Mouse (Mus musculus): ENCODE results near the gene Epb41l2. TPM values are rescaled to one million over a fixed set of nuclear protein-coding genes. Genes with fewer than 3 reads are reported as not detected.

Epb41l2 gene
- polyA plus RNA-seq, 1 experiment from 2014 or later: 41.8 TPM

- Histone ChIP-seq H3K36me3 (no peaks in the 10 kb centered on the region), H3K4me1 (replicated peaks) (peaks cover 37% of the 10 kb centered on the region), H3K4me2 (no peak overlapping the region), H3K4me3 (no peak overlapping the region), H3K9ac (no peak overlapping the region), H3K27me3 (no peaks in the 10 kb centered on the region), H3K9me3 (replicated peaks) (no peaks in the 10 kb centered on the region), H3K27ac (peak overlapping the region; percentile 26)
- WGBS: 57% methylated on average over 13 of the region's 13 CpGs
- peak; percentile 56 for ATAC-seq (replicated peaks; ENCODE audit: insufficient number of reproducible peaks, insufficient read depth, low FRiP score, low read depth)
These were observed 26.4 kb downstream of the Epb41l2 start for GRCm38 (mm10) chr10:25385811-25386580.

- Histone ChIP-seq H3K36me3 (no peaks in the 10 kb centered on the region), H3K4me3 (no peak overlapping the region), H3K27ac (peak overlapping the region; percentile 43), H3K4me1 (replicated peaks) (peaks cover 36% of the 10 kb centered on the region), H3K9me3 (replicated peaks) (no peaks in the 10 kb centered on the region), H3K4me2 (no peak overlapping the region), H3K9ac (no peak overlapping the region), H3K27me3 (no peaks in the 10 kb centered on the region)
- WGBS: 45% methylated on average over 4 of the region's 4 CpGs
- no peak for ATAC-seq (replicated peaks; ENCODE audit: insufficient number of reproducible peaks, insufficient read depth, low FRiP score, low read depth)
These were observed 27.3 kb downstream of the Epb41l2 start for GRCm38 (mm10) chr10:25386868-25387267.

DNA sequence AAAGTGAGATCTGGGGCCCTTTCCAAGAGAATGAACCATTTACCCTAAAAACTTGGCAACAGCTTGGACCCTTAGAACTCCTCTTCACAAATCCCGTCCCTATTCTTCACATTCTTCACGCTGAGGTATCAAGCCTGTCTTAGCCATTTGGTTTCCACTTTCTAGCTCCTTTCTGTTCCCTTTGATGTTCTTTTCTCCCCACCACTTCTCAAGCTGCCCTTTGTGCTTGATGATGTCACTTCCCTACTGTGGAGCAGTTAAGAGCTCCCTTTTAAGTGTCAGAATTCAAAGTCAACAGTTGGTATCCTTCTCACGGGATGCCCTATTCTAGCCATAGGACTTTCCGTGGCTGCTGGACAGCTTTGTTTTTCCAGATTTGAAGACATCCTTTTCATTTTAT is 27.7 kb downstream of the Epb41l2 start:
- peaks cover 37% of the 10 kb centered on the region for H3K4me1 ChIP-seq (replicated peaks)
- H3K9ac ChIP-seq: no peak overlapping the region
- no peak overlapping the region for H3K4me3 ChIP-seq
- 27% methylated on average over 4 of the region's 4 CpGs for WGBS
- no peaks in the 10 kb centered on the region for H3K36me3 ChIP-seq
- 0 out of 2 replicates have a peak, but pooled peaks have one; percentile 35 for ATAC-seq (replicated peaks; ENCODE audit: insufficient number of reproducible peaks, insufficient read depth, low FRiP score, low read depth)
- H3K4me2 ChIP-seq: no peak overlapping the region
- H3K27ac ChIP-seq: peak overlapping the region; percentile 43
- no peaks in the 10 kb centered on the region for H3K27me3 ChIP-seq
- H3K9me3 ChIP-seq (replicated peaks): no peaks in the 10 kb centered on the region

- H3K9ac ChIP-seq: no peak overlapping the region
- WGBS: 67% methylated on average over 7 of the region's 7 CpGs
- no peak overlapping the region for H3K4me3 ChIP-seq
- no peak overlapping the region for H3K4me2 ChIP-seq
- no peaks in the 10 kb centered on the region for H3K36me3 ChIP-seq
- H3K27me3 ChIP-seq: no peaks in the 10 kb centered on the region
- no peak overlapping the region for H3K27ac ChIP-seq
- ATAC-seq (replicated peaks; ENCODE audit: insufficient number of reproducible peaks, insufficient read depth, low FRiP score, low read depth): no peak; the same call in 1 of the 2 replicates
- no peaks in the 10 kb centered on the region for H3K9me3 ChIP-seq (replicated peaks)
- peaks cover 39% of the 10 kb centered on the region for H3K4me1 ChIP-seq (replicated peaks)
These were observed 33.2 kb downstream of the Epb41l2 start for GRCm38 (mm10) chr10:25392786-25393185.

GRCm38 (mm10) chr10:25393721-25394120 is 34.1 kb downstream of the Epb41l2 start:
- Histone ChIP-seq H3K4me3 (no peak overlapping the region), H3K9ac (no peak overlapping the region), H3K4me2 (no peak overlapping the region), H3K36me3 (no peaks in the 10 kb centered on the region), H3K27me3 (no peaks in the 10 kb centered on the region), H3K27ac (no peak overlapping the region), H3K4me1 (replicated peaks) (peaks cover 46% of the 10 kb centered on the region), H3K9me3 (replicated peaks) (no peaks in the 10 kb centered on the region)
- ATAC-seq (replicated peaks; ENCODE audit: insufficient number of reproducible peaks, insufficient read depth, low FRiP score, low read depth): no peak
- WGBS: 71% methylated on average over 1 of the region's 1 CpGs

DNA sequence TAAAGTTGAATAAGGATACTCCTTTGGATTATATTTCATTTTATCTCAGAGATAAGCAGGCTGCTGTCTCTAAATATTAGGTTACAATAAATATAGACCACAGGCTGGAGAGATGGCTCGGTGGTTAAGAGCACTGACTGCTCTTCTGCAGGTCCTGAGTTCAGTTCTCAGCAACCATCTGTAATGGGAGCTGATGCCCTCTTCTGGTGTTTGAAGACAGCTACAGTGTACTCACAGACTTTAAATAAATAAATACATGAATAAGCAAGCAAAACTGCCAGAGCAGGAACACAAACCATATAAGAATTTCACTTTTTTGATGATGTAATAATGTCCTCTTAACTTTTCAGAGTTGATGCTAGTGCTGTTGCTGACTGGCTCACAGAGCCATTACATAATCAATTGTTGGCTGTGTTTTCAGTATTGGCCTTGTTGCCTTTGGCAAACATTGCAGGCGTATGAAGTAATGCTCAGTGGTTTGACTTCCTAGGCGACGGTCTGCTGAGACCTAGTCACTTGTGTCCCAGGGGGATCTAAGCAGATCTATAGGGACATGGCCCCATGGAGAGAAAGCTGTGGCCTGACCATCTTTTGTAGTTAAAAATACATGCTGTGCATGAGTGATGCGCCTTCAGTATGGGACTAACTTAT is 35.8 kb downstream of the Epb41l2 start:
- Histone ChIP-seq H3K27ac (no peak overlapping the region), H3K27me3 (no peaks in the 10 kb centered on the region), H3K36me3 (no peaks in the 10 kb centered on the region), H3K9me3 (replicated peaks) (no peaks in the 10 kb centered on the region), H3K4me2 (no peak overlapping the region), H3K9ac (no peak overlapping the region), H3K4me3 (no peak overlapping the region), H3K4me1 (replicated peaks) (peaks cover 53% of the 10 kb centered on the region)
- no peak for ATAC-seq (replicated peaks; ENCODE audit: insufficient number of reproducible peaks, insufficient read depth, low FRiP score, low read depth)
- 72% methylated on average over 5 of the region's 5 CpGs for WGBS

- peaks cover 65% of the 10 kb centered on the region for H3K4me1 ChIP-seq (replicated peaks)
- H3K36me3 ChIP-seq: no peaks in the 10 kb centered on the region
- no peak overlapping the region for H3K4me3 ChIP-seq
- no peak for ATAC-seq (replicated peaks; ENCODE audit: insufficient number of reproducible peaks, insufficient read depth, low FRiP score, low read depth)
- no peak overlapping the region for H3K4me2 ChIP-seq
- WGBS: 59% methylated on average over 3 of the region's 3 CpGs
- H3K27me3 ChIP-seq: no peaks in the 10 kb centered on the region
- H3K9ac ChIP-seq: no peak overlapping the region
- H3K9me3 ChIP-seq (replicated peaks): no peaks in the 10 kb centered on the region
- H3K27ac ChIP-seq: no peak overlapping the region
These were observed 37.3 kb downstream of the Epb41l2 start for GRCm38 (mm10) chr10:25396859-25397258.

- Histone ChIP-seq H3K4me3 (no peak overlapping the region), H3K27ac (no peak overlapping the region), H3K27me3 (no peaks in the 10 kb centered on the region), H3K36me3 (no peaks in the 10 kb centered on the region), H3K4me1 (replicated peaks) (peaks cover 56% of the 10 kb centered on the region), H3K9ac (no peak overlapping the region), H3K9me3 (replicated peaks) (no peaks in the 10 kb centered on the region), H3K4me2 (no peak overlapping the region)
- no peak for ATAC-seq (replicated peaks; ENCODE audit: insufficient number of reproducible peaks, insufficient read depth, low FRiP score, low read depth)
- 31% methylated on average over 14 of the region's 14 CpGs for WGBS
These were observed 38.4 kb downstream of the Epb41l2 start for GRCm38 (mm10) chr10:25397767-25398690.

DNA sequence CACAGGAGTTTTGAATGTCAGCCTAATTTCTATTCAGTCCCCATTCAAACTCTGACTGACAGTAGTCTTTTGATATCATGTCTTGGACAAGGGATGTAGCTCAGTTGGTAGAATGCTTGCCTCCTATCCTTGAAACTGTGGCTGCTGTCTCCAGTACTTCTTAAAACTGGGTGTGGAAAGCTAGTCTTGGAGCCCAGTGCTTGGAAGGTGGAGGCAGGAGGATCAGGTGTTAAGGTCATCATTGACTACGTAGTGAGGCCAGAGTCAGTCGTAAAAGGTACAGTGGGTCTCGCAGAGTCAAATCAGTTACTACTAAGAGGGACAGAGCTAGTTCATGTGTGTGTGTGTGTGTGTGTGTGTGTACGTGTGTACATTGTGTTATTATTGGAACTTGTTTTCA is 39.4 kb downstream of the Epb41l2 start:
- Histone ChIP-seq H3K9ac (no peak overlapping the region), H3K36me3 (no peaks in the 10 kb centered on the region), H3K4me3 (no peak overlapping the region), H3K9me3 (replicated peaks) (no peaks in the 10 kb centered on the region), H3K27ac (no peak overlapping the region), H3K4me1 (replicated peaks) (peaks cover 55% of the 10 kb centered on the region), H3K27me3 (no peaks in the 10 kb centered on the region), H3K4me2 (no peak overlapping the region)
- no peak for ATAC-seq (replicated peaks; ENCODE audit: insufficient number of reproducible peaks, insufficient read depth, low FRiP score, low read depth)
- 79% methylated on average over 4 of the region's 4 CpGs for WGBS

- ATAC-seq (replicated peaks; ENCODE audit: insufficient number of reproducible peaks, insufficient read depth, low FRiP score, low read depth): no peak
- H3K4me1 ChIP-seq (replicated peaks): peaks cover 60% of the 10 kb centered on the region
- H3K4me2 ChIP-seq: no peak overlapping the region
These were observed 40.5 kb downstream of the Epb41l2 start for GRCm38 (mm10) chr10:25400076-25400475.

DNA sequence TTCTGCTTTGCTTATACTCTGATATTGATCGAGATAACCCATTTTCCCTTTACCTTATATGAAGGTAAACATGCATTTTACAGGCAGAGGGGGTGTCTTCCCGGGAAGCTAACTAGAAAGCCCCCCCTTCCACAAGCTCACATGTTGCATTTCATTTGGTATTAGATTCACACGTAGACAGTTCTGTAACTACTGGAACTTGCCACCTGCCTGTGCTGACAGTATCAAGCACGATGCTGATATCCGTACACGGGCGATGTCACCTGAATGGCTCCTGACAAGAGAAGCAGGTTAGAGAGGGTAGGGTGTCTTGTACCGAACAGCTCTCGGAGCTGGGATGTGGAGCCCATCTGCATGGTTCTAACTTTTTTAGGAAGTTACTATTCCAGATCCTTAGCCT is 41.0 kb downstream of the Epb41l2 start:
- ATAC-seq (replicated peaks; ENCODE audit: insufficient number of reproducible peaks, insufficient read depth, low FRiP score, low read depth): no peak
- Histone ChIP-seq H3K9me3 (replicated peaks) (no peaks in the 10 kb centered on the region), H3K4me2 (no peak overlapping the region), H3K4me1 (replicated peaks) (peaks cover 57% of the 10 kb centered on the region), H3K36me3 (no peaks in the 10 kb centered on the region), H3K27ac (no peak overlapping the region), H3K27me3 (no peaks in the 10 kb centered on the region), H3K4me3 (no peak overlapping the region), H3K9ac (no peak overlapping the region)
- 59% methylated on average over 9 of the region's 9 CpGs for WGBS

More at GRCm38 (mm10) chr10:25400076-25400475, 40.5 kb downstream of the Epb41l2 start:
- H3K9me3 ChIP-seq (replicated peaks): no peaks in the 10 kb centered on the region
- 42% methylated on average over 8 of the region's 8 CpGs for WGBS
- no peak overlapping the region for H3K4me3 ChIP-seq
- H3K9ac ChIP-seq: no peak overlapping the region
- H3K27ac ChIP-seq: no peak overlapping the region
- no peaks in the 10 kb centered on the region for H3K27me3 ChIP-seq
- no peaks in the 10 kb centered on the region for H3K36me3 ChIP-seq
